Mouse (Mus musculus): ENCODE measurements at regions not wholly inside any gene's neighbourhood (a gene's known extent, or its start where the extent isn't known, plus 50 kb on each side); places are given as distances from the start of the nearest gene placed in this dataset.

DNA sequence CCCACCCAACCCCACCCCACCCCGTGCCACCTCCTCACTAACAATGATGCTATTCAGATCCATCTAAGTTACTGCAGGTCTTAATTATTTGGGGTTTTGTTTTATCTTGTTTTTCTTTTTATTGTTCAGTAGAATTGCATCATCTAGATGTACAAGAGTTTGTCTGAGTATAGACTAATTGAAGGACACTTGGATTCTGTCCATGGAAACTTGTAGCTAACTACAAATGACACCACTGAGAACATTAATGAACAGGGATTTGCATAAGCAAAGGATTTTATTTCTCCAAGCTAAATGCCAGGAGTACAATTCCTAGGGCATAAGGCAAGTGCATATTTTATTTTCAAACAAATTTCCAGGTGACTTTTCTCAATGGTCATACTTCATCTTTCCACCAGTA lies 318.4 kb upstream of the Slc7a11 start:
- no peak overlapping the region for H3K27ac ChIP-seq
- no CpG with 5 or more reads among the region's 1 CpGs for WGBS (ENCODE audit: missing documents)
- no peaks in the 10 kb centered on the region for H3K36me3 ChIP-seq (ENCODE audit: inconsistent target)
- H3K79me2 ChIP-seq (ENCODE audit: inconsistent target): no peaks in the 10 kb centered on the region
- no peak overlapping the region for H3K4me3 ChIP-seq (ENCODE audit: inconsistent target)

DNA sequence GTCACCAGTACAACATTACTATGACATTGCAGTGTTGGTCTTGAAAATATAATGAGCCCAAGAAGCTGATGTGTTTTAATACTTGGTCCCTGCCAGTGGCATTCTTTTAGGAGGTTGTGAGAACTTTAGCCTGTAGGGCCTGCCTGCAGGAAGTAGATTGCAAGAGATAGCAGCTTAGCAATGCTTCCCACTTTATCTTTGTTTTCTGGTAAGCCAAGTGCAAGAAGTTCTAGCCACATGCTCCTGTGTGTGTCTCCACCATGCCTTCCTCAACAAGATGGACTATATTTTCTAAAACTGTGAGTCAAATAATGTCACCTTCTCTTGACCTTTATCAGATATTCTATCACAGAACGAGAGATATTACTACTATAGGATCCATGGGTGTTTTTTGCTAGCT lies 314.7 kb upstream of the Slc7a11 start:
- WGBS (ENCODE audit: missing documents): 80% methylated on average over 1 of the region's 1 CpGs
- Histone ChIP-seq H3K27ac (no peak overlapping the region), H3K36me3 (ENCODE audit: inconsistent target) (no peaks in the 10 kb centered on the region), H3K4me3 (ENCODE audit: inconsistent target) (no peak overlapping the region), H3K79me2 (ENCODE audit: inconsistent target) (no peaks in the 10 kb centered on the region)

DNA sequence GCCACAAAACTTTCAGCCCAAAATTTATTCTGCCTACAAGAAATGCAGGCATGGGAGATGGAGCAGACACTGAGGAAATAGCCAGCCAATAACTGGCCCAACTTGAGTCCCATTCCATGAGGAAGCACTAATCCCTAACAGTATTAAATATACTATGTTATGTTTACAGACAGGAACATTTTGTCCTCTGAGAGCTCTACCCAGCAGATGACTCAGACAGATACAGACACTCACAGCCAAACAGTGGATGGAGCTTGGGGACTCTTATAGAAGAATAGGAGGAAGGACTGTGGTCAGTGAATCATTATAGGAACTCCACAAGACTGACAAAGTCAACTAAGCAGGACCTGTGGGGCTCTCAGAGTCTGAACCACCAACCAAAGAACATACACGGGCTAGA lies 293.8 kb upstream of the Slc7a11 start:
- 36% methylated on average over 1 of the region's 1 CpGs for WGBS (ENCODE audit: missing documents)
- H3K79me2 ChIP-seq (ENCODE audit: inconsistent target): no peaks in the 10 kb centered on the region
- no peak overlapping the region for H3K4me3 ChIP-seq (ENCODE audit: inconsistent target)
- no peak overlapping the region for H3K27ac ChIP-seq
- H3K36me3 ChIP-seq (ENCODE audit: inconsistent target): no peaks in the 10 kb centered on the region

DNA sequence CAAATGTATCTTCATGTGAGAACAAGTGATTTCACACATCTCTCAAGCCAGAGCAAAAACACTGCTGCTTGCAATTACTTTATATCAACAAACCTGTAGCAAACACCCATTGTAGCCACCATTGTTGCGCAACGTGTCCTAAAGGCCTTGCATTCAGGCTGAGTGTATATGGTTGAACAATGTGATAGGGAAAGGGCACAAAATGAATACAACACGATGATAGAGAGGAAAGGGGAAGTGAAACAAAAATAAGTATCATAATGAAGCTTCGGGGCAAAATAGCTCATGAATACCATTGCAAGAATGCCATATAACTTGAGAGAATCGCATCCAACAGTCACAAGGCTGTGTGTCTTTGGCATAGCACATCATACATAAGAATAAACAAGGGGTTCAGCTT lies 275.6 kb upstream of the Slc7a11 start:
- H3K4me3 ChIP-seq (ENCODE audit: inconsistent target): no peak overlapping the region
- no peaks in the 10 kb centered on the region for H3K36me3 ChIP-seq (ENCODE audit: inconsistent target)
- whole genome bisulfite sequencing (ENCODE audit: missing documents): 40% methylated on average over 5 of the region's 5 CpGs
- no peaks in the 10 kb centered on the region for H3K79me2 ChIP-seq (ENCODE audit: inconsistent target)
- H3K27ac ChIP-seq: no peak overlapping the region

DNA sequence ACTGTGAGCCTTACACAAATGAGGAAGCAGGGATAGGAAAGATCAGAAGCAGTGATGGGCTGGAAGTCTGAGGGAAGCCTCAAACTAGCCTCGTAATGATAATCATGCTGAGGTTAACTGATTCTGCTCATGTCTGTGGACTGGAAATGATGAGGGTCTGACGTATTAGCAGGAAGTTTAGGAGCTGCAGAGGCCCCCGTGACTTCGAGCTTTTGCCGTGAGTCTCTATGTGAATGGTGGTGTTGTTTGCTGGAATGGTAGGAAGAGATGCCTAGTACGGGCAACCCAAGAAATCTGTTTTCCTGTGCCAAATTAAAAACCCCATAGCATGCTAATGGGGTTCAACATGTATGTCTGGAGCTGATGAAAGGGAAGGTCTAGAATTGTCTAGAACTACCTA lies 270.0 kb upstream of the Slc7a11 start:
- Histone ChIP-seq H3K79me2 (ENCODE audit: inconsistent target) (no peaks in the 10 kb centered on the region), H3K27ac (no peak overlapping the region), H3K36me3 (ENCODE audit: inconsistent target) (no peaks in the 10 kb centered on the region), H3K4me3 (ENCODE audit: inconsistent target) (no peak overlapping the region)
- 89% methylated on average over 6 of the region's 6 CpGs for WGBS (ENCODE audit: missing documents)

DNA sequence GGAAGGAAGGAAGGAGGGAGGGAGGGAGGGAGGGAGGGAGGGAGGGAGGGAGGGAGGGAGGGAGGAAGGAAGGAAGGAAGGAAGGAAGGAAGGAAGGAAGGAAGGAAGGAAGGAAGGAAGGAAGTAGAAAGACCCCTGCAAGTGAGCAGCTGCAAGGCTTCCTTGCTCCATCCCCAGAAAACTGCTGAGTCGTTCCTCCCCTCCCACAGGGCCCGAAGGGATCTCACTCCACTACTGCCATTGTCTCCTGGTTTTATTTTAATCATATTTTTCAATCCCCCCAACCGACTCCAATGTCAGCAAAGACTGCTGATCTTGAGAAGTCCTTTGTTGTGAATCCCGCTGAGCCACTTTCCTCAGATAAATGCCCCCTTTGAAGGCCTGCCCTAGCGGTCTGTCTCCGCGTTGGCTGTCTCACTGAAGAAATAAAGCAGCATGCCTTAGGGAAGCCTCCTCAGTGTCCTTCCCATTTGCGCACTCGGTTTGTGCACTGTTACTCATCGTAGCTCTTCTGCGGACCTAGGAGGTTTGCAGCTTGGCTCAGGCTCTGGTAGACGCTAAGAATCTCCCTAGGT lies 266.1 kb upstream of the Slc7a11 start:
- no peaks in the 10 kb centered on the region for H3K79me2 ChIP-seq (ENCODE audit: inconsistent target)
- no peaks in the 10 kb centered on the region for H3K36me3 ChIP-seq (ENCODE audit: inconsistent target)
- no peak overlapping the region for H3K4me3 ChIP-seq (ENCODE audit: inconsistent target)
- no peak overlapping the region for H3K27ac ChIP-seq
- WGBS (ENCODE audit: missing documents): 85% methylated on average over 12 of the region's 12 CpGs

DNA sequence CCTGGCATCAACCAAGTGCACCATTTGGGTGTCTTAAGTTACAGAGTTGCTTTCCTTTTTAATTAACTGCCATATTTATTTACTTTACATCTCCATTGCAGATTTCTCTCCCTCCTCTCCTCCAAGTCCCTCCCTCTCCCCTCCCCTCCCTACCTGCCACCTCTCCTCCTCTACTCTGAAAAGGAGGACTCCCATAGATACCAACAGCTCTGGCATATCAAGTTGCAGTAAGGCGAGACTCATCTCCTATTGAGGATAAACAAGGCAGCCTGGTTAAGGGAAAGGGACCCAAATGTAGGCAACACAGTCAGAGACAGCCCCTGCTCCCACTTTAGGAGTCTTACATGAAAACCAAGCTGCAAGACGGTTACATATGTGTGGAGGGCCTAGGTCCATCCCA lies 263.3 kb upstream of the Slc7a11 start:
- no peaks in the 10 kb centered on the region for H3K79me2 ChIP-seq (ENCODE audit: inconsistent target)
- no peak overlapping the region for H3K4me3 ChIP-seq (ENCODE audit: inconsistent target)
- WGBS (ENCODE audit: missing documents): 85% methylated on average over 2 of the region's 2 CpGs
- H3K27ac ChIP-seq: no peak overlapping the region
- no peaks in the 10 kb centered on the region for H3K36me3 ChIP-seq (ENCODE audit: inconsistent target)

DNA sequence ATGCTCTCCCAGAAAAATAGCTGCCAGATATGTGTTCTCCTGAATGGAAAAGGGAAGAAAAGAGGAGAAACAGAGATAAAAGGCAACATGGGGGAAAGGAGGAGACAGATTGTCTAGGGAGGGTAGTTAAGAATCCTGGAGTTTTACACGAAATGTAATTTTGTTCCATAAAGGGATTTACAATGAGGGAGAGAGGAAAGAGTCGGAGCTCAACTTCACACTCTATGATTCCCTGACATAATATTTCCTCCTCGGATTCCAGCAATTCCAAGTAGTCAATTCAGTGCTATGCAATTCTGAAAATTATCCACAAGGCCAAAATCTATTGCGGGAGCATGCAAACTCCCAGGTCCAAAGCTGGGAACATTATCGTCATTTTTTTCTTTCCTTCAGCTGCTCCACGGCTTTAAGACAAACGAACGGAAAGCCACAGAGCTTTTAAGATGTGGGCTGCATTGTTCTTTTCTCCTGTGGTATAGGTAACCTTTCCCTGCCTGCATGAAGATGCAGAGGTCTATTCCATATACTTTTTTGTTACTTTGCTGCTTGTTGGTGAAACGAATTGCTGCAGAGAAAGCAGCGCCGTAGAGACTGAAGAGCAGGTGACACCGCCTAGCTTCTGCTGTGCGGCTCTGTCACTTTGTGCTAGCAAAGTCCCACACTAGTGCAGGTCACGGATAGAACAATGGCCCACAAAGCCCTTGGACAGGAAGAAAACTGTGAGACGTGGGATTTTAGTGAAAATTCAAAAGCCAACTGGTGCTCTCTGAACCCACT lies 251.7 kb upstream of the Slc7a11 start:
- Histone ChIP-seq H3K27ac (no peak overlapping the region), H3K36me3 (ENCODE audit: inconsistent target) (no peaks in the 10 kb centered on the region), H3K79me2 (ENCODE audit: inconsistent target) (no peaks in the 10 kb centered on the region), H3K4me3 (ENCODE audit: inconsistent target) (no peak overlapping the region)
- 87% methylated on average over 15 of the region's 15 CpGs for WGBS (ENCODE audit: missing documents)

DNA sequence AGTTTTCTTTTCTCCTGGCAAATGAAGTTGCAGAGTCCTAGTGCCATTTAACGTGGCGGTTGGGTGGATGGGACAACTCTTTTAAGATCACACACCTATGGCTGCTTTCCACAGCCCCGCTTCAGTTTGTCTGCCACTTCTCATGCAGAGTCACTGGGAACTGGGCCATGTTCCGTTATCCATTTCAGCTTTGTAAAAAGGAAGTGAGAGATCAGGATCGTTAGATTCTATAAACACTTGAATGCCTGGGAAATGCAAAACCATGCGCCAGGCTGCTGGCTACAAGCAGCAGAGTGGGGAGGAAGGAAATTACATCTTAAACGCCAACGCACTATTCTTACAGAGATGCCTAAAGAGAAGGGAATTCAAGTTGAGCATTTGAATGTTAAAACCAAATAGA lies 251.1 kb upstream of the Slc7a11 start:
- Histone ChIP-seq H3K36me3 (ENCODE audit: inconsistent target) (no peaks in the 10 kb centered on the region), H3K79me2 (ENCODE audit: inconsistent target) (no peaks in the 10 kb centered on the region), H3K4me3 (ENCODE audit: inconsistent target) (no peak overlapping the region), H3K27ac (no peak overlapping the region)
- WGBS (ENCODE audit: missing documents): 18% methylated on average over 8 of the region's 8 CpGs

DNA sequence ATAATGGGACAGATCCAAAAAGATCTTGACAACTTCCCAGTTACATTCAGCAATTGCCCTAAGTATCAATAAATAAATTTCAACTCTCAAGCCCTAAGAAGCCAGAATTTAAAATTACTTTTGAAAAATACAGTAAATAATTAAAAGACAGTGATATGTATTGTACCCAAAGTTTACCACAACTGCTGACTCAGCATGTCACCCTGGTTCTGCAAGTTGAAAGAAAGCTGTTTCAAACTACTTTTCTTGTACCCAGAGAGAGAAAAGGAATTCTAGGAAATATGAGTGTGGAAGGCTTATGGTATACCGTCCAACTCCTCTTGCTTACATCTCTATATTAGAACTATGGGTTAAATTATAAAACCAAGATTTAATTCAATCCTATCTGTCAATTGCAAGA lies 248.9 kb upstream of the Slc7a11 start:
- Histone ChIP-seq H3K79me2 (ENCODE audit: inconsistent target) (no peaks in the 10 kb centered on the region), H3K36me3 (ENCODE audit: inconsistent target) (no peaks in the 10 kb centered on the region), H3K4me3 (ENCODE audit: inconsistent target) (no peak overlapping the region), H3K27ac (no peak overlapping the region)
- 89% methylated on average over 1 of the region's 1 CpGs for WGBS (ENCODE audit: missing documents)

DNA sequence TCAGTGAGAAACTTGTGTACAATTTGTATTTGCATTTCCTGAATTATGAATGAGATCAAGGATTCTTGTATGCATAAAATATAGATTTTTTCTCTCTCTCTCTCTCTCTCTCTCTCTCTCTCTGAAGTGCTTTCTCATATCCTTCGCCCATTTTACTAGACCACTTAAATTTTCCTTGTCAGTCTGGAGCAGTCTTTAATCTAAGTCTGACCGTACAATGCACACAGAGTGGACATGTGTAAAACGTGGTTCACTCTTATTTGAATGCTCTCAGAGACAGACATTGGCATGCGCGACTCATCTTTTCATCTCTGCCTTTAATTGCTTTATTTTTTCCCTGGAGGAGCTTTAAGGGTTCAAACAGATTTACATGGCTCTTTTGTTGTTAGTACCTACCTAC lies 247.3 kb upstream of the Slc7a11 start:
- Histone ChIP-seq H3K27ac (no peak overlapping the region), H3K79me2 (ENCODE audit: inconsistent target) (no peaks in the 10 kb centered on the region), H3K36me3 (ENCODE audit: inconsistent target) (no peaks in the 10 kb centered on the region), H3K4me3 (ENCODE audit: inconsistent target) (no peak overlapping the region)
- WGBS (ENCODE audit: missing documents): 87% methylated on average over 5 of the region's 5 CpGs

DNA sequence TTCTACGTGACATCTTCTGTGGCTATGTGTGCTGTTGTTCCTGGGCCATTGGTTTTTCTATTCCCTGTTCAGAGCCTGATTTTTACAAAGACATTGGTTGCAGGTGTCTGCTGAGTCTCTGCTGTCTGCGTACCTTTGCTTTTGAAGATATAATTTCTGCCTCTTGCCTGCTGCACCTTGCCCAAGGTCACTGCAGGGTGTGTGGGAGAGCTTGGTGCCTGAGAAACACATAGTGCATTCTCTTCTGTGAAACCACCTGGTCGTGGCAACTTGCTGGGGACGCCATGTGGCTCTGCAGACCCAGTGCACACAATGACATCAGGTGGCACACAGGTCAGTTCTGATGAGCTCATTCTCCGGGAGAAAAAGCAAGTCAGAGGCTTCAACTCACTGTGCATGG lies 246.0 kb upstream of the Slc7a11 start:
- H3K27ac ChIP-seq: no peak overlapping the region
- no peak overlapping the region for H3K4me3 ChIP-seq (ENCODE audit: inconsistent target)
- no peaks in the 10 kb centered on the region for H3K36me3 ChIP-seq (ENCODE audit: inconsistent target)
- H3K79me2 ChIP-seq (ENCODE audit: inconsistent target): no peaks in the 10 kb centered on the region
- 90% methylated on average over 5 of the region's 5 CpGs for whole genome bisulfite sequencing (ENCODE audit: missing documents)

DNA sequence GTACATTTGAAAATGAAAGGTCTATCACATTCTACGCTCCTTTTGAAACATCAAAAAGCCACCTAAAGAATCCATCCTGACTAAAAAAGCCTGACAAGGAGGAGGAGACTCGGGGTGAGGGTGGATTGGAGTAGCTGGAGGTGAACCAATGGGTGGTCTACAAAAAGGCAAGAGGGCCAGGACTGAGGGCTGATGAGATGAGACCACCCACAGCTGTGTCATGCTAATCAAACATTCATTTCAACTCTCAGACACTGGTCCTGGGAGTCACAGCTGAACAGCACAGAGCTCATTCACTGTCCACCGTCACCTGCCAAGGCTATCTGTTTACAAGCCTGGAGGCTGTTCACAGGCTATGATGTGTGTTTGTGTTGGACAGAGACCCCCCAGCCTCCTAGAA lies 244.3 kb upstream of the Slc7a11 start:
- Histone ChIP-seq H3K4me3 (ENCODE audit: inconsistent target) (no peak overlapping the region), H3K36me3 (ENCODE audit: inconsistent target) (no peaks in the 10 kb centered on the region), H3K27ac (no peak overlapping the region), H3K79me2 (ENCODE audit: inconsistent target) (no peaks in the 10 kb centered on the region)
- WGBS (ENCODE audit: missing documents): 95% methylated on average over 3 of the region's 3 CpGs

DNA sequence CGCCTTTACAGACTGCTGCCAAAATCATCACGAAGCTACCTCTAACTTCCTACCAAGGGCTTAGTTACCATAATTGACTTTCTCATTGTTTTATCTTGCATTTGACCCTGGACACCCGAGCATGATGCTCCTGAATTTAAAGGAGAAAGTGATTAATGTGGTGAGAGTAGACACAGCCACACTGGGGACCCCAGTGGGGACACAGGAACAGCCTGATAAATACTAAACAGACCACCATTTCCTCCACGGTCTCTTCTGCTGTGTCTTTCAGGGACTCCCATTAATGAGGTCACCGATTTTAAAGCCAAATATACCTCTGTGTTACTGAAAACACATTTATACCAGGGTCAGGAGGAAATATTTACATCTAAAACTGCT lies 235.2 kb upstream of the Slc7a11 start:
- WGBS (ENCODE audit: missing documents): 85% methylated on average over 5 of the region's 5 CpGs

DNA sequence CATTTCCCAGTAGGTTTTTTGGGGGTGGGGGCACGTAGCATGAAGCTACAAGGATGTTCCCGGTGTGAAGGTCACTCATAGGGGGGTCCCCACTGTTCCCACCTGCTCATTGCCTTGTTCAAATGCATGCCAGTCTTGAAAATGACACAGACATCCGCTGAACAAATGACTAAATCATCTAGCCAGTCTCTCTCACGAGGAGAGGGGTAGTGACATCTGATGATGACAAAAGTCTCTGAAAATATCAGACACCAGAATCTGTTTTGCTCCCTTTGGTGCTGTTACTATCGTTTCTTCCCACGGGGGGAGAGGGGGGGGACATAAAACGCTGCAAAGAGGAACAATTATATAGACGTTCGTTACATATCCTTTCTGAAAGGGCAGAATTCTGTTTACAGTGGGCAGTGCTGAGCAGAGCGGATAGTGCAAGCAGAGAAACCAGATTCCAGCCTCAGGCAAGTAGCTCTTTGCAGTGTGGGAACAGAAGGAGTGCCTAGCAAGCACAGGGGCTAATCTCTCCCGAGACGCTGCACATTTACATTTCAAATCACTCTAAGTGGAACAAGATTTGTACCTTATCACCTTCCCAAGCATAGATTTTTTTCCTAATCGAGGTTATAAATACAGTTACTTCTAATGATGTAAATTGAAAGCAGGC lies 234.7 kb upstream of the Slc7a11 start:
- Histone ChIP-seq H3K79me2 (ENCODE audit: inconsistent target) (no peaks in the 10 kb centered on the region), H3K27ac (no peak overlapping the region), H3K36me3 (ENCODE audit: inconsistent target) (no peaks in the 10 kb centered on the region), H3K4me3 (ENCODE audit: inconsistent target) (no peak overlapping the region)
- WGBS (ENCODE audit: missing documents): 74% methylated on average over 13 of the region's 13 CpGs

More for the DNA sequence above, 235.2 kb upstream of the Slc7a11 start:
- H3K4me3 ChIP-seq (ENCODE audit: inconsistent target): no peak overlapping the region
- no peaks in the 10 kb centered on the region for H3K79me2 ChIP-seq (ENCODE audit: inconsistent target)
- no peak overlapping the region for H3K27ac ChIP-seq
- H3K36me3 ChIP-seq (ENCODE audit: inconsistent target): no peaks in the 10 kb centered on the region

Data from macrophage (primary cell).